Mouse (Mus musculus): Measurements from ENCODE around the gene Toe1.

DNA sequence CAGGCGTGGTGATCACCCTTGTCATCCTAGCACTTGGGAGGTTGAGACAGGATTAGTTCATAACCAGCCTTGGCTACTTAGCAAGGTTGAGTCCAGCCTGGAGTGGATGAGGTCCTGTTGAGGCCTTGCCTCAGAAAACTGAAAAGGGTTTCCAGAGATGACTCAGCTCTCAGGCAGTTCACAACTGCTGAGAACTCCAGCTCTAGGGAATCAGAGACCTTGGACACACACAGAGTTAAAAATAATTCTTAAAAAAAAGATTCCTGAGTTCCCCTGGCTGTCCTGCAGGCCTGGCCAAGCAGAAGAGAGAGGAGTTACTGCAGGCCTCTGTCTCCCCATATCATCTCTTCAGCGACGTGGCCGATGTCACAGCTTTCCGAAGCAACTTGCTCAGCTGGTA, 7.8 kb upstream of the Toe1 start:
- TF ChIP-seq POLR2A (IDR thresholded peaks at IDR 0.05; ENCODE audit: borderline replicate concordance, low read depth, low read length) (no peak), CTCF (IDR thresholded peaks at IDR 0.05; ENCODE audit: low read depth, low read length) (no peak)
